Mouse (Mus musculus): ENCODE results near the gene Trhde. TPM values are rescaled to one million over a fixed set of nuclear protein-coding genes. Genes with fewer than 3 reads are reported as not detected.
A peak's percentile ranks its signal among the peaks of the same experiment; 100 is the strongest.

Gene Trhde
- total RNA-seq, 1 experiment: not detected

DNA sequence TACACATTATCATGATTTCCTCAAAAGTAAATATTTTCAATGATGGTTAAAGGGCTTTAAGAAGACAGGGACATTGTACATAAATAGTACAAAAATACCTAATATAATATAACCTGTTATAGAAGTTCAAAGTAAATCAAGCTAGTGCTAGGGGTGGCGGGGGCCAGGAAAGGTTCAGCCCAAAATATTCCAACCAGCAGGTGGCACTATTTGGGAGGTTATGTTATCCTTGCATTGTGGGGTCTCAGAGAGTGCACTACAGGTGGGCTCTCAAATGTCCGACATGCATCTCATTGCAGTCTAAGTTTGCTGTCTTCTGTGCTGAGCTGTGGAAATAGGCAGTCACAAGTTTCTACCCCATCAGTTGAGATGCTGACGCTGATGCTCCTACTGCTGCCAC, 346.5 kb downstream of the Trhde start:
- Histone ChIP-seq H3K27ac (ENCODE audit: insufficient read depth, low read depth, low read length, poor library complexity, severe bottlenecking) (no peak overlapping the region), H3K4me1 (ENCODE audit: control insufficient read depth in 2 of 2, insufficient read depth in 2 of 2, low read length in 2 of 2, poor library complexity in 1 of 2) (no peaks in the 10 kb centered on the region), H3K36me3 (ENCODE audit: control insufficient read depth, insufficient read depth, low read length, poor library complexity, severe bottlenecking) (no peaks in the 10 kb centered on the region), H3K4me3 (ENCODE audit: insufficient read depth in 1 of 2, low read depth in 1 of 2, low read length in 2 of 2, poor library complexity in 1 of 2, severe bottlenecking in 1 of 2) (no peak overlapping the region), H3K9me3 (ENCODE audit: control insufficient read depth, insufficient read depth, low read depth, low read length) (no peaks in the 10 kb centered on the region), H3K9ac (ENCODE audit: insufficient read depth, low read depth, low read length, poor library complexity, severe bottlenecking) (no peak overlapping the region)
- DNase-seq (ENCODE audit: low read depth, low spot score): peak; percentile 6
- in situ Hi-C loops (cut with MboI; ENCODE audit: low sequenced_read_pairs in 2 of 2, unreplicated experiment in 2 of 2): no loop called here
- peak; percentile 17; the same call in 1 of the 2 replicates for TF ChIP-seq ZC3H11A (IDR thresholded peaks at IDR 0.05; ENCODE audit: borderline replicate concordance, low read depth, low read length)
- TF ChIP-seq MAFK (IDR thresholded peaks at IDR 0.05; ENCODE audit: insufficient read depth, low read depth, low read length): no peak
- TF ChIP-seq CHD2 (IDR thresholded peaks at IDR 0.05; ENCODE audit: low read depth, low read length): no peak
- TF ChIP-seq HCFC1 (IDR thresholded peaks at IDR 0.05; ENCODE audit: borderline replicate concordance, insufficient read depth, low read length): no peak
- TF ChIP-seq ZNF384 (IDR thresholded peaks at IDR 0.05; ENCODE audit: low read depth, low read length): no peak

DNA sequence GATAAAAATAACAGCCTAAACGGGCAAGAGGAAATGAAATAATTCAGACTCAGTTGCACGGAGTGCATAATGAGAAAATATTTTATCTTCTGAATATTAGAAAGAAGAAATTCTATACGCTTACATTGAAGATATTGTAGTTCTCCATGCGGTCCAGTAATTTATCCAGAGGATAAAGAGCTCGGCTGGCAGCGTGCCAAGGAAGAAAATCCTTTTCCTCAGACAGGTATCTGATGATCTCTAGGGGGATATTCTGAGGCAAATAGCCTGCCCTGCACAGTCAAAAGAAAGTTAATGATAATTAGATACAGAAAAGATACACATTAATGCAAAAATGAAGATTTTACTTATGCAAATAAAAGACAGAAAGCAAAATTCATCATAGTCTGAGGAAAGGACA, 354.0 kb downstream of the Trhde start:
- no peak for DNase-seq (ENCODE audit: low read depth, low spot score)

DNA sequence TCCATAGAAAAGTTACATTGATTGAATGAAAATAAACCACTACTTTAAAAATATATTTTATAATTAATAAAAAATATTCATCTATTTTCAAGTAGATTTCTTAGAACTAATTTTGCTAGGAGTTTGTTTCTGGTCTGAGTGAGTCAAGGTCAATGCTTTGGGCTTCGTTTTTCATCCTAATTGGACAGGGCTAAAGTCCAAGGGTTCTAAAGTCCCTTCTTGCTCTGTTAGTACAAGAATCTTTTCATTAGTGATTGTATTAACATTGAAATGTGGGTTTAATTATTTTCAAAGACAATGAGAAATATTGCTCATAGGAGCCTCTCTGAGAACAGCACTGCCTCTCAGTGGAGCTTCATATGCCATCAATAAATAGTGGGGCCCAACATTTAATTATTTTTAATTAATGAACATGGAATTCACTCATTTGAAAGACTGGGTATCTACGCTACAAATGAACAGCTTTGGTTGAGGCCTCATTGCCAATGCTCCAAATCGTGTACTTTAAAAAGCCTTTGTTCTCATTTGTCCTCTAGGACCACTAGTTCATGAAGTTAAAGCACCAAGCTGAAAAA, 383.1 kb downstream of the Trhde start:
- TF ChIP-seq ZC3H11A (IDR thresholded peaks at IDR 0.05; ENCODE audit: borderline replicate concordance, low read depth, low read length) (no peak), MAFK (IDR thresholded peaks at IDR 0.05; ENCODE audit: insufficient read depth, low read depth, low read length) (no peak), HCFC1 (IDR thresholded peaks at IDR 0.05; ENCODE audit: borderline replicate concordance, insufficient read depth, low read length) (no peak), CHD2 (IDR thresholded peaks at IDR 0.05; ENCODE audit: low read depth, low read length) (no peak), ZNF384 (IDR thresholded peaks at IDR 0.05; ENCODE audit: low read depth, low read length) (no peak)
- no peak for DNase-seq (ENCODE audit: low read depth, low spot score)

More for the DNA sequence above, 354.0 kb downstream of the Trhde start:
- Histone ChIP-seq H3K9ac (ENCODE audit: insufficient read depth, low read depth, low read length, poor library complexity, severe bottlenecking) (no peak overlapping the region), H3K36me3 (ENCODE audit: control insufficient read depth, insufficient read depth, low read length, poor library complexity, severe bottlenecking) (no peaks in the 10 kb centered on the region), H3K27ac (ENCODE audit: insufficient read depth, low read depth, low read length, poor library complexity, severe bottlenecking) (no peak overlapping the region), H3K9me3 (ENCODE audit: control insufficient read depth, insufficient read depth, low read depth, low read length) (no peaks in the 10 kb centered on the region), H3K4me3 (ENCODE audit: insufficient read depth in 1 of 2, low read depth in 1 of 2, low read length in 2 of 2, poor library complexity in 1 of 2, severe bottlenecking in 1 of 2) (no peak overlapping the region), H3K4me1 (ENCODE audit: control insufficient read depth in 2 of 2, insufficient read depth in 2 of 2, low read length in 2 of 2, poor library complexity in 1 of 2) (no peaks in the 10 kb centered on the region)
- no peak for TF ChIP-seq MAFK (IDR thresholded peaks at IDR 0.05; ENCODE audit: insufficient read depth, low read depth, low read length)
- no peak for TF ChIP-seq ZNF384 (IDR thresholded peaks at IDR 0.05; ENCODE audit: low read depth, low read length)
- TF ChIP-seq CHD2 (IDR thresholded peaks at IDR 0.05; ENCODE audit: low read depth, low read length): no peak
- no peak for TF ChIP-seq ZC3H11A (IDR thresholded peaks at IDR 0.05; ENCODE audit: borderline replicate concordance, low read depth, low read length)
- no peak for TF ChIP-seq HCFC1 (IDR thresholded peaks at IDR 0.05; ENCODE audit: borderline replicate concordance, insufficient read depth, low read length)
- in situ Hi-C loops (cut with MboI; ENCODE audit: low sequenced_read_pairs in 2 of 2, unreplicated experiment in 2 of 2): no loop called here

DNA sequence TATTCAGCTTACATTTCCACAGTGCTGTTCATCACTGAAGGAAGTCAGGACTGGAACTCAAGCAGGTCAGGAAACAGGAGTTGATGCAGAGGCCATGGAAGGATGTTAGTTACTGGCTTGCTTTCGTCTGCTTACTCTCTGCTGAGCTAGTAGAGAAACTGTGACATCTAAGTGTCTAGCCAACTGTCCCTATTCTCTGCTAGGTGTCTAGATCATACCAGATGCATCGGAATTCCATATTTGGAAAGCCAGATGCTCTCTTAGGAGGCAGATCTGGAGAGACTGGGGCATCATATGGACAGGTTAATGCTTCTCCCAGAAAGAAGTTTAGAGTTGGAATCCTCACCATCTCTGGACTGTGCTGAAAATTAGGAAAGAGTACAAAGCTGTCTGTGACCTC, 386.4 kb downstream of the Trhde start:
- Histone ChIP-seq H3K4me3 (ENCODE audit: insufficient read depth in 1 of 2, low read depth in 1 of 2, low read length in 2 of 2, poor library complexity in 1 of 2, severe bottlenecking in 1 of 2) (no peak overlapping the region), H3K36me3 (ENCODE audit: control insufficient read depth, insufficient read depth, low read length, poor library complexity, severe bottlenecking) (no peaks in the 10 kb centered on the region), H3K9ac (ENCODE audit: insufficient read depth, low read depth, low read length, poor library complexity, severe bottlenecking) (no peak overlapping the region), H3K9me3 (ENCODE audit: control insufficient read depth, insufficient read depth, low read depth, low read length) (no peaks in the 10 kb centered on the region), H3K27ac (ENCODE audit: insufficient read depth, low read depth, low read length, poor library complexity, severe bottlenecking) (no peak overlapping the region), H3K4me1 (ENCODE audit: control insufficient read depth in 2 of 2, insufficient read depth in 2 of 2, low read length in 2 of 2, poor library complexity in 1 of 2) (no peaks in the 10 kb centered on the region)
- DNase-seq (ENCODE audit: low read depth, low spot score): no peak
- in situ Hi-C loops (cut with MboI; ENCODE audit: low sequenced_read_pairs in 2 of 2, unreplicated experiment in 2 of 2): no loop called here
- no peak for TF ChIP-seq ZC3H11A (IDR thresholded peaks at IDR 0.05; ENCODE audit: borderline replicate concordance, low read depth, low read length)
- TF ChIP-seq HCFC1 (IDR thresholded peaks at IDR 0.05; ENCODE audit: borderline replicate concordance, insufficient read depth, low read length): no peak
- no peak for TF ChIP-seq ZNF384 (IDR thresholded peaks at IDR 0.05; ENCODE audit: low read depth, low read length)
- TF ChIP-seq CHD2 (IDR thresholded peaks at IDR 0.05; ENCODE audit: low read depth, low read length): no peak
- no peak for TF ChIP-seq MAFK (IDR thresholded peaks at IDR 0.05; ENCODE audit: insufficient read depth, low read depth, low read length)

More for the DNA sequence above, 383.1 kb downstream of the Trhde start:
- Histone ChIP-seq H3K9me3 (ENCODE audit: control insufficient read depth, insufficient read depth, low read depth, low read length) (no peaks in the 10 kb centered on the region), H3K36me3 (ENCODE audit: control insufficient read depth, insufficient read depth, low read length, poor library complexity, severe bottlenecking) (no peaks in the 10 kb centered on the region), H3K4me3 (ENCODE audit: insufficient read depth in 1 of 2, low read depth in 1 of 2, low read length in 2 of 2, poor library complexity in 1 of 2, severe bottlenecking in 1 of 2) (no peak overlapping the region), H3K4me1 (ENCODE audit: control insufficient read depth in 2 of 2, insufficient read depth in 2 of 2, low read length in 2 of 2, poor library complexity in 1 of 2) (no peaks in the 10 kb centered on the region), H3K27ac (ENCODE audit: insufficient read depth, low read depth, low read length, poor library complexity, severe bottlenecking) (no peak overlapping the region), H3K9ac (ENCODE audit: insufficient read depth, low read depth, low read length, poor library complexity, severe bottlenecking) (no peak overlapping the region)
- in situ Hi-C loops (cut with MboI; ENCODE audit: low sequenced_read_pairs in 2 of 2, unreplicated experiment in 2 of 2): no loop called here

Data from ES-E14 (cell line).